Mouse (Mus musculus): ENCODE measurements at regions not wholly inside any gene's neighbourhood (a gene's known extent, or its start where the extent isn't known, plus 50 kb on each side); places are given as distances from the start of the nearest gene placed in this dataset.

- TF ChIP-seq POLR2A (IDR thresholded peaks at IDR 0.05; ENCODE audit: borderline replicate concordance, extremely low read depth, insufficient read depth, insufficient read length, poor library complexity, severe bottlenecking) (no peak), CTCF (IDR thresholded peaks at IDR 0.05; ENCODE audit: borderline replicate concordance, extremely low read depth, insufficient read depth, insufficient read length) (no peak)
Measured at GRCm38 (mm10) chr1:98173431-98173830, 78.0 kb upstream of the Pam start.
